ENCODE assay signal across 9 mouse cellular contexts in the genomic region with DNA sequence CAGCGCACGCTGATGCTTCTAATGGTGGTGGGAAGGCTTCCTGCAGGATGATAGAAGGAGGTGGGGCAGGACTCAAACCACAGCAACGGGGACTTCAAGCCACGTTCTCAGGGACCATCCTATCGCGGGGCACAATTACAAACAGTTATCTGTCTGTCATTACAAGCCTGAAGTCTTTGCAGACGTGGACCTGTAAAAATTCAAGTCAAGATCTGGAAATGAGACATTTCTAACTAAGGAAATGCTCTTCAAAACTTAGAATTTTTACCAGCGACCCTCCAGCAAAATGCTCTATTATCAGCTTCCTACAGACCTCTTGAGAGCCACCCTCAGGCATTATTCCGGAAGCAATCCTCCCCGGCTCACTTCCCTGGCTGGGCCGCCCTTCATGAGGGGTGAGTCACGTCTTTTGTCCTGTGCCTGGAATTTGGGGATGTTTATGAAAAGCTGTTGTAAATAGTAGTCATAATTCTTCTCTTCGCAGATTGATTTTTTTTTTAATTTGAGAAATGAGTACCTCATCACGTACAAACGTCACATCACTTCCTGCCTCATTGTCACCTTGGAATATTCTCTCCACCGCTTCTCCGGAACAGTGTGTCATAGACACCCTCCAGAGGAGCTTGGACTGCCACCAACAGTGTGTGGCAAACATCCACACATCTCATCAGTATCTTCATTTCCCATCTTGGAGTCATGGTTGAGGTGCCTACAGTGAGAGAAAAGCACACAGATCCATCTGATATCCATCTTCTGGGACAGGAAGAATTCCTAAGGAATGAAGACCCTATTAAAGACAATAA. TPM values are rescaled to one million over a fixed set of nuclear protein-coding genes. Genes with fewer than 3 reads are reported as not detected.
A peak's percentile ranks its signal among the peaks of the same experiment; 100 is the strongest.
DNase-seq lines count a peak whose midpoint lies in the region; ATAC-seq and TF ChIP-seq lines count a peak whose summit lies in the region.
"Had no signal": no experiment of that assay in that cellular context is flagged by ENCODE, and none has a peak within 500 bp of the region (broad histone marks: within the 10 kb centered on the region; RNA-seq: fewer than 3 reads in every experiment).

No protein-coding gene starts in this region.

- TF ChIP-seq EP300 in lung, postnatal 0 days (IDR thresholded peaks at IDR 0.05), result peak; percentile 99

- ATAC-seq in kidney, embryonic 15.5 days (replicated peaks; ENCODE audit: low FRiP score), result no peak
- peak; percentile 86 for ATAC-seq in lung, postnatal 0 days

- no peaks in the 10 kb centered on the region for H3K9me3 ChIP-seq in kidney, embryonic 15.5 days (replicated peaks)
- H3K9me3 ChIP-seq in lung, postnatal 0 days (ENCODE audit: low read length), result no peaks in the 10 kb centered on the region

- H3K27me3 ChIP-seq in kidney, embryonic 15.5 days, result no peaks in the 10 kb centered on the region
- no peaks in the 10 kb centered on the region for H3K27me3 ChIP-seq in lung, postnatal 0 days (replicated peaks; ENCODE audit: insufficient read depth, low read length)

- no peak overlapping the region for H3K4me3 ChIP-seq in kidney, embryonic 15.5 days (replicated peaks)
- H3K4me3 ChIP-seq in lung, postnatal 0 days (ENCODE audit: low read depth, low read length), result no peak overlapping the region

- H3K4me1 ChIP-seq in kidney, embryonic 15.5 days, result peaks cover 12% of the 10 kb centered on the region
- 0 out of 2 replicates have a peak, but pooled peaks cover 5% of the 10 kb centered on the region for H3K4me1 ChIP-seq in lung, postnatal 0 days (ENCODE audit: insufficient read depth, low read depth, low read length)

- peak overlapping the region; percentile 51; the same call in 1 of the 2 replicates for H3K27ac ChIP-seq in kidney, embryonic 15.5 days
- H3K27ac ChIP-seq in lung, postnatal 0 days (ENCODE audit: low read length), result 0 out of 2 replicates have a peak overlapping the region, but pooled peaks have one; percentile 38

- no peak for TF ChIP-seq CTCF in lung, postnatal 0 days (IDR thresholded peaks at IDR 0.05)

- peak; percentile 70 for DNase-seq in adrenal gland, adult 2 months
- no peak for DNase-seq in adrenal gland, adult 18-20 months (ENCODE audit: low spot score in 2 of 2)
- peak; percentile 50 for DNase-seq in heart, adult 8-10 months (ENCODE audit: low spot score)
- peak; percentile 74 for DNase-seq in lung, postnatal 0 days (ENCODE audit: low spot score)
- no peak for DNase-seq in neural tube, embryonic 10.5 days (ENCODE audit: extremely low spot score, low spot score)
- no peak for DNase-seq in MN1 (ENCODE audit: low spot score)
- DNase-seq in right cerebral cortex, postnatal 4 days, result no peak
- DNase-seq: gastrocnemius, postnatal 14 days had no signal

- H3K36me3 ChIP-seq in kidney, embryonic 15.5 days, result no peaks in the 10 kb centered on the region
- H3K36me3 ChIP-seq in lung, postnatal 0 days (ENCODE audit: insufficient read depth, low read length), result no peaks in the 10 kb centered on the region

- H3K4me2 ChIP-seq in kidney, embryonic 15.5 days, result no peak overlapping the region
- H3K4me2 ChIP-seq in lung, postnatal 0 days (replicated peaks; ENCODE audit: low read depth, low read length), result no peak overlapping the region

- 68% methylated on average over 17 of the region's 17 CpGs for whole genome bisulfite sequencing in kidney, embryonic 15.5 days
- WGBS in lung, postnatal 0 days, result 45% methylated on average over 17 of the region's 17 CpGs

- H3K9ac ChIP-seq in kidney, embryonic 15.5 days, result no peak overlapping the region
- H3K9ac ChIP-seq in lung, postnatal 0 days (replicated peaks; ENCODE audit: low read depth), result no peak overlapping the region

RNA-seq across cellular contexts. Expression of a gene that starts 23.6 kb away (rescaled TPM):
- total RNA-seq in adrenal gland, adult 2 months (2021), result 10 to 100 TPM; 17.1 to 19.8 TPM
- 49.2 and 55.1 TPM in 2 replicates for polyA plus RNA-seq in adrenal gland, adult 2 months (2012; rRNA removed)
- total RNA-seq in adrenal gland, adult 18-20 months (2021), result 10 to 100 TPM; 10.3 to 13.0 TPM
- 10 to 100 TPM; 15.8 to 19.1 (median 18.9) TPM for total RNA-seq in heart, adult 8-10 months (2022)
- polyA plus RNA-seq in kidney, embryonic 15.5 days (2015; fragmentation: Nextera tagmentation; extraction: Ambion mirVana), result 2.3 and 2.5 TPM in 2 replicates
- polyA plus RNA-seq in lung, postnatal 0 days (2015; fragmentation: Nextera tagmentation; extraction: Ambion mirVana), result 9.4 and 10.7 TPM in 2 replicates

RNA-seq across cellular contexts. Expression of a gene that starts 38.9 kb away (rescaled TPM):
- total RNA-seq in adrenal gland, adult 2 months (2021), result 1 to 10 TPM; 2.7 to 3.6 TPM
- polyA plus RNA-seq in adrenal gland, adult 2 months (2012; rRNA removed), result 5.9 and 7.7 TPM in 2 replicates
- 1 to 10 TPM; 2.5 to 2.7 TPM for total RNA-seq in adrenal gland, adult 18-20 months (2021)
- 100 to 1,000 TPM in 1 of 4 experiments, 10 to 100 TPM in 3; 77.3 to 126 (median 92.3) TPM for total RNA-seq in heart, adult 8-10 months (2022)
- 3.6 and 3.9 TPM in 2 replicates for polyA plus RNA-seq in kidney, embryonic 15.5 days (2015; fragmentation: Nextera tagmentation; extraction: Ambion mirVana)
- polyA plus RNA-seq in lung, postnatal 0 days (2015; fragmentation: Nextera tagmentation; extraction: Ambion mirVana), result 5.5 TPM in 2 replicates

RNA-seq across cellular contexts. Expression of a gene that starts 58.0 kb away (rescaled TPM):
- total RNA-seq in adrenal gland, adult 2 months (2021), result 100 to 1,000 TPM; 187 to 199 TPM
- 12.2 and 21.1 TPM in 2 replicates for polyA plus RNA-seq in adrenal gland, adult 2 months (2012; rRNA removed)
- 100 to 1,000 TPM; 159 to 222 TPM for total RNA-seq in adrenal gland, adult 18-20 months (2021)
- total RNA-seq in heart, adult 8-10 months (2022), result 100 to 1,000 TPM; 126 to 181 (median 148) TPM
- polyA plus RNA-seq in kidney, embryonic 15.5 days (2015; fragmentation: Nextera tagmentation; extraction: Ambion mirVana), result 481 and 542 TPM in 2 replicates
- polyA plus RNA-seq in lung, postnatal 0 days (2015; fragmentation: Nextera tagmentation; extraction: Ambion mirVana), result 393 and 397 TPM in 2 replicates

Comparison
In these comparisons a context has a peak if more than half of its experiments do, and no peak if none do; other contexts are left out.
1. DNase-seq: peak in adrenal gland, adult 2 months (single experiment), heart, adult 8-10 months (single experiment) and lung, postnatal 0 days (single experiment); none in adrenal gland, adult 18-20 months (0 of 2), neural tube, embryonic 10.5 days (single experiment), MN1 (single experiment) and right cerebral cortex, postnatal 4 days (single experiment).
2. RNA of a gene that starts 38.9 kb away (total RNA-seq): 77.3 to 126 TPM in heart, adult 8-10 months; 2.7 to 3.6 TPM in adrenal gland, adult 2 months and 2.5 to 2.7 TPM in adrenal gland, adult 18-20 months; every median in the first group is over 10 times any median in the second.